Mouse (Mus musculus) embryonic stem cell, embryonic (primary cell): Measurements from ENCODE around the gene Lef1.

ENCODE experiments used
- CTCF ChIA-PET, 4 experiments: fragments of 300-600 bp in 2 of 4; fragments of 350-600 bp in 2 of 4; sonication (Branson Sonifier 250); formaldehyde crosslinking; loops; one replicate each; lab custom pipeline; 2022; ENCODE audit warnings: inconsistent platforms in 2 of 4; lab: Charles Lee
- POLR2A ChIA-PET, 4 experiments: fragments of 300-600 bp in 2 of 4; fragments of 350-600 bp in 2 of 4; sonication (Branson Sonifier 250); formaldehyde crosslinking; loops; one replicate each; lab custom pipeline; 2022; ENCODE audit warnings: antibody characterized with exemption in 4 of 4, inconsistent platforms in 1 of 4; lab: Charles Lee

Gene Lef1

GRCm38 (mm10) chr3:131119435-131119834, 9.2 kb downstream of the Lef1 start:
- POLR2A ChIA-PET: interaction anchor here in 2 of 4 experiments (1.0 to 2.4 kb wide), 9 partner anchors 9 to 390 kb away, joined by 3 to 12 read pairs (median 5); partner anchors contain the start of gene Lef1 (in 2 of the 2)
- CTCF ChIA-PET: interaction anchor here in 1 of 4 experiments (0.6 kb wide), 1 partner anchor 62 kb away, joined by 3 read pairs; no protein-coding TSS in a partner anchor

GRCm38 (mm10) chr3:131123501-131123900, 13.2 kb downstream of the Lef1 start:
- ChIA-PET POLR2A (interaction anchor here in 1 of 4 experiments (0.7 to 1.3 kb wide), 4 partner anchors 10 to 217 kb away, joined by 3 to 5 read pairs (median 4); no protein-coding TSS in a partner anchor), CTCF (interaction anchor here in 1 of 4 experiments (0.7 kb wide), 1 partner anchor 79 kb away, joined by 8 read pairs; no protein-coding TSS in a partner anchor)

GRCm38 (mm10) chr3:131125873-131126272, 15.6 kb downstream of the Lef1 start:
- ChIA-PET POLR2A (interaction anchor here in 1 of 4 experiments (1.6 kb wide), 1 partner anchor 14 kb away, joined by 4 read pairs; no protein-coding TSS in a partner anchor), CTCF (interaction anchor here in 1 of 4 experiments (0.6 kb wide), 1 partner anchor 74 kb away, joined by 4 read pairs; no protein-coding TSS in a partner anchor)

DNA sequence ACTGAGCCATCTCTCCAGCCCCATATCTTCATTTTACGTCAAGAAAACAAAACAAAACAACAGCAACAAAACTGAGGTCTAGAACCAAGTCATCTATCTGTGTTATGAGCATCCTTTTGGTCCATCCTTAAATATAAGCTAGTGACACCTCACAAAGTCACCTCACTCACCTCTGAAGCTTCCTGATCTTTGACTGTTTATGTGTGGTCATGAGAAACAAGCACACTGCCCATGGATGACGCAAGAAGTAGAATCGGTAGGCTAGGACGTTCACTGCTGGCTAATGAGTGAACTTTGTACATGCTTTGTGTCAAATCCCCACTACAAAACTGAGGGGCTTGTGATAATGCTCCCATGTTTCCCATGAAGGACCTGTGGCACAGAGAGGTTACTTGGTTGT, 16.2 kb downstream of the Lef1 start:
- CTCF ChIA-PET: no interaction called here
- POLR2A ChIA-PET: interaction anchor here in 2 of 4 experiments (0.6 to 1.6 kb wide), 3 partner anchors 13 to 385 kb away, joined by 3 to 8 read pairs (median 4); no protein-coding TSS in a partner anchor

- ChIA-PET CTCF (interaction anchor here in 1 of 4 experiments (0.6 kb wide), 1 partner anchor 342 kb away, joined by 3 read pairs; no protein-coding TSS in a partner anchor), POLR2A (interaction anchor here in 1 of 4 experiments (0.7 to 2.0 kb wide), 3 partner anchors 10 to 61 kb away, joined by 3 to 5 read pairs (median 4); no protein-coding TSS in a partner anchor)
Observed at GRCm38 (mm10) chr3:131134003-131134402, 23.7 kb downstream of the Lef1 start.

GRCm38 (mm10) chr3:131135434-131135833, 25.2 kb downstream of the Lef1 start:
- CTCF ChIA-PET: no interaction called here
- POLR2A ChIA-PET: interaction anchor here in 1 of 4 experiments (1.0 to 2.0 kb wide), 2 partner anchors 9 to 37 kb away, joined by 4 to 5 read pairs; no protein-coding TSS in a partner anchor

DNA sequence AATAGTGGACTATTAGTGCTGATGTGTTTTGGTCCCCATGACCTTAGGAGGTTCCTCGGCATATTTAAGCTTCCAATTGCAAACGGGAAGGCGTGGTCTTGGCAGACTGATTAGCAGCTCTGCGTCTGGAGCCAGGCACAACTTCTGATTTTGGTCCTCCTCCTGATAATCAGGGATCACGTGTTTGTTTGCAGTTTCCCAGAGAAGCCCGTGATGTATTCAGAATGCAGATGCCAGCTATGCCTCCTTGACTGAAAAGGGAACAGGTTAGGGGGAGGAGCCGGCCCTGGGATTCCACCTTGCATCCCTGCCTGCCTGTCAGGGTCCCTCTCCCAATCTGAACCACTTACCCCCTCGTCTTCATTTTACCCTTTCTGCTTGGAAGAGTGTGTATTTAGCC, 26.2 kb downstream of the Lef1 start:
- ChIA-PET POLR2A (interaction anchor here in 1 of 4 experiments (0.8 kb wide), 1 partner anchor 26 kb away, joined by 3 read pairs; the partner anchor contains the start of gene Lef1), CTCF (no interaction called here)

DNA sequence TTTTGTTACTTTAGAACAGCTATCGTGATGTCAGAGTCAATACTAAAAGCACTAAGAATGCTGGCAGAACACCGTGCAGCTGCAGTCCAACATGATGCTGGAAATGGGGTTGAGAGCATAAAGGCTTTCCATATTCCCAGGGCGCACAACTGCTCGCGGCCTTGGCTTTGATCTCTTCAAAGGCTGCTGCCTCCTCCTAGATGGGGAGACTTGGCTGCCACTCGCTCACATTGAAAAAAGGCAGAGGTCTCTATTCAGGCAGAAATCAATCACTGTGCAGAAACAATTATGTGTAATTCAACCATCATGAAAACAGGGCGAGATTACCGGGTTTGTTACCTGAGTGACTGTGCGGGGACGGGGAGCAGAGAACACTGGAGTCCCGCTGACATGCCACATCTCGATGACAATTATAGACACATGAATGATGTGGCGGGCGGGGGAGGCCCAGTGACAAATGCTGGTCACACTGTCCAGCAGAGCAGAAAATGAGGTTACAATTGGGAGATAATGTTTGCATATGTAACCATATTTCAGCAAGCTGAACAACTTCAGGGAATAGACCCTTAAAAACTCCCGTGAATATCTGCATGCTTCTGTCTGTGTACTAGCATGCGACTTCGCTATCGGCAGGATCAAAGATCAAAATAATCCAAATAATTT, 27.0 kb downstream of the Lef1 start:
- POLR2A ChIA-PET: interaction anchor here in 1 of 4 experiments (0.6 kb wide), 1 partner anchor 15 kb away, joined by 3 read pairs; no protein-coding TSS in a partner anchor
- CTCF ChIA-PET: no interaction called here

- POLR2A ChIA-PET: no interaction called here
- CTCF ChIA-PET: no interaction called here
Observed at GRCm38 (mm10) chr3:131138224-131138623, 28.0 kb downstream of the Lef1 start.

DNA sequence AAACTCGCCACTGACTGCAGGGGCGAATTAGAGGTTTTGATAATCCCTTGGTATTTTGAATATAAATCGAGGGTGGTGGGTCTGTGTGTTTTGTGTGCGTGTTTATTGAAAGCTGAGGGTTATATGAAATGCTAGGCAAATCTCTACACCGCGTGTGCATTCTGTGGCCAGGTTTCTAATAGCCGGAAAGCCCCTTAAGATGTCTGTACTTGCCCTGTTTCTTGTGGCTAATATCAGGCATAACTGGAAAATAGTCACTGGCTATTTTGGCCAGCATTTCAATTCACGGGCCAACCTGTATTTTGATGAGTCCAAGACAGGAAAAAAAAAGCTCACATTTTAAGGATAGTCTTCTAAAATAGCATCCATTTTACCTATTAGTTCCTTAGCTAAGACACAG, 28.5 kb downstream of the Lef1 start:
- POLR2A ChIA-PET: interaction anchor here in 1 of 4 experiments (1.1 to 1.8 kb wide), 3 partner anchors 12 to 54 kb away, joined by 4 to 6 read pairs (median 4); partner anchors contain the start of gene Lef1
- CTCF ChIA-PET: interaction anchor here in 1 of 4 experiments (0.5 to 0.7 kb wide), 2 partner anchors 42 to 70 kb away, joined by 3 read pairs; no protein-coding TSS in a partner anchor

DNA sequence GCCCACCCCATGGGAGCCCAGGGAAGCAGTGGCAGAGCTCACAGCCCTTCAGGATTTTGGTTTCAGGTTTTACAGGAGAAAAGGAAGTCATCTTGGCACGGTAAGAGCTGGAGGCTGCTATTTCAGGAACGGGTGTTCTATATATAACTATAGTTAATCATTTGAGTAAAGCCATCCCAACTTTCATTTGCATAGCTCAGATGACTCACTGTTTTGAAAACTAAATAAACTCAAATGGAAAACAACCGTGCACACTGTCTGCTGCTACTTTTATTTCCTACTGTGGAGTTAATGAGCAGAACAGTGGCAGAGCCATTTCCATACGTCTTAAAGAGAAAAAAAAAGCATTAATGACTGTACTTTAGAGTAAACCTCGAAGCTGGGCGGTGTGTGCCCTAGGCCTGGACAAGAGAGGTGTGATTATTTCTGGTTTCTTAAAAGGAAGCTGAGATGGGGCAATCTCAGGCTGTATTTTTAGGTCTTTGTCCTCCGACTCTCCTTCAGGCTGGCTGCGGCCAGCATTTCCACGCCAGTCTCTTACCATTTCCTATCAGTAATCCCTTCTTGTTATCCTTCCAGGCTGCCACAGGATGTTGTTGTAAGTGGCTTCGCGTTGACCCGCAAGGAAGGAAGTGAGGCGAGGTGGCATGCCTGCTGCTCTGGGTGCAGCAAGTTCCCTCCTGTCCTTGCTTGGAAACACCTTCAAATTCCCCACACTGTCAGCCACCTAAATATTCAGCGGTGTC, 29.2 kb downstream of the Lef1 start:
- POLR2A ChIA-PET: interaction anchor here in 2 of 4 experiments (1.1 to 1.8 kb wide), 5 partner anchors 13 to 55 kb away, joined by 3 to 6 read pairs (median 4); partner anchors contain the start of gene Lef1 (in 1 of the 2)

DNA sequence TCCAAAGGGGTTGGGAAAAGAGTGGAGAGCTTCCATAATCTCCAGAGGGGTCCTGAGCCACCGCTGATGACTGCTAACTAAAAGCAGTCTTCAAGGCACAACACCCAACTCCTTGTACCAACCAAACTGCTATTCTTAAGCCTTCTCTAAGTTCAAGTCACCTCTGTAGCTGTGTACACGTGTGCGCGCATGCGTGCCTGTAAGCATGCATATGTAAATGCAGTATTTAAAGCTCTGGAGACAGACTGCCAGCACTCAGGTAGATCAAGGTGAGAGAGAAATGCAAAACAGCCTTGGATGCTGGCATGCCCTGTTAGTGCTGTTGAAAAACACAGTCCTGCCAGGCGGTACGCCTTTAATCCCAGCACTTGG, 29.8 kb downstream of the Lef1 start:
- ChIA-PET CTCF (interaction anchor here in 1 of 4 experiments (0.9 kb wide), 1 partner anchor 18 kb away, joined by 3 read pairs; no protein-coding TSS in a partner anchor), POLR2A (interaction anchor here in 2 of 4 experiments (0.7 to 1.8 kb wide), 5 partner anchors 13 to 55 kb away, joined by 3 to 6 read pairs (median 4); no protein-coding TSS in a partner anchor)

More for the DNA sequence above, 29.2 kb downstream of the Lef1 start:
- CTCF ChIA-PET: interaction anchor here in 2 of 4 experiments (0.5 to 0.9 kb wide), 3 partner anchors 18 to 69 kb away, joined by 3 read pairs; no protein-coding TSS in a partner anchor

DNA sequence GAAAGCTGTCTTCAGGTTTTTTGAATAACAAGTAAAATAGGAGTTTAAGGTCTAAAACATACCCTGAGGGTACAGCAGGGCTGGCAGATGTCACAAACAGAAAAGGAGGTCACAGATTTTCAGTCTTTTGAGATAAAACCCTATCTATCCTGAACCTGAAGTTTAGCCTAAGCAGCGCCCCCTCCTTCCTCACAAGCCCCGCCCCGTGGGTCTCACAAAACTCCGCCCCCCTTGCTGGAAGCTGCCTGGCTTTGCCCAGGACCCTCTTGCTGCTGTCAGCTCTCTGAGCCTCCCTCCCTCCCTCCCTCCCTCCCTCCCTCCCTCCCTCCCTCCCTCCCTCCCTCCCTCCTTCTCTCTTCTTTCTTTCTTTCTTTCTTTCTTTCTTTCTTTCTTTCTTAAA, 31.3 kb downstream of the Lef1 start:
- ChIA-PET CTCF (no interaction called here), POLR2A (interaction anchor here in 1 of 4 experiments (1.2 kb wide), 1 partner anchor 29 kb away, joined by 3 read pairs; no protein-coding TSS in a partner anchor)

- POLR2A ChIA-PET: interaction anchor here in 2 of 4 experiments (0.9 to 2.1 kb wide), 10 partner anchors 10 to 266 kb away, joined by 3 to 6 read pairs (median 3); partner anchors contain the start of gene Lef1 (in 1 of the 2)
- CTCF ChIA-PET: interaction anchor here in 2 of 4 experiments (0.5 to 1.0 kb wide), 3 partner anchors 67 to 257 kb away, joined by 3 read pairs; no protein-coding TSS in a partner anchor
Observed at GRCm38 (mm10) chr3:131144250-131144649, 34.0 kb downstream of the Lef1 start.

- CTCF ChIA-PET: no interaction called here
- POLR2A ChIA-PET: no interaction called here
Observed at GRCm38 (mm10) chr3:131152921-131153320, 42.6 kb downstream of the Lef1 start.

DNA sequence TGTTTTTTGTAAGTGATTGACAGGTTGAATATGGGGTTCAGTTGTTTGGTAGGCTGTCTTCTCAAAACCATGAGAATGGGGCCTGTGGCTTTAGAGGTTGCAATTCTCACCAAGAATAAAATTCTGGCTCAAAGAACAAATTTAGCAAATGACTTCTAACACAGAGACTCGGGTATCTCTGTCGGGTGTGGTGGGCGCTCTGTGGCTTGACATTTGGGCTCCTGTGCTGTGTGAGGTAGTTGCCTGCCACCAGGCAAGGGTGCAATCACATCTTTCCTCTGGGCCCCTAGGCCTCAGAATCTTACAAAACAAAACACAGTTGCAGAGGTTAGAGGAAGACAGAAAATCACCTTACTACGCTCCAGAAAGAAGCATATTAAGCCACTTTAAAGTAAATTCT, 43.6 kb downstream of the Lef1 start:
- ChIA-PET CTCF (no interaction called here), POLR2A (interaction anchor here in 1 of 4 experiments (0.6 to 1.1 kb wide), 2 partner anchors 316 to 449 kb away, joined by 3 read pairs; no protein-coding TSS in a partner anchor)

GRCm38 (mm10) chr3:131154576-131154975, 44.3 kb downstream of the Lef1 start:
- ChIA-PET CTCF (no interaction called here), POLR2A (interaction anchor here in 2 of 4 experiments (0.6 to 1.1 kb wide), 3 partner anchors 317 to 757 kb away, joined by 3 read pairs; no protein-coding TSS in a partner anchor)

DNA sequence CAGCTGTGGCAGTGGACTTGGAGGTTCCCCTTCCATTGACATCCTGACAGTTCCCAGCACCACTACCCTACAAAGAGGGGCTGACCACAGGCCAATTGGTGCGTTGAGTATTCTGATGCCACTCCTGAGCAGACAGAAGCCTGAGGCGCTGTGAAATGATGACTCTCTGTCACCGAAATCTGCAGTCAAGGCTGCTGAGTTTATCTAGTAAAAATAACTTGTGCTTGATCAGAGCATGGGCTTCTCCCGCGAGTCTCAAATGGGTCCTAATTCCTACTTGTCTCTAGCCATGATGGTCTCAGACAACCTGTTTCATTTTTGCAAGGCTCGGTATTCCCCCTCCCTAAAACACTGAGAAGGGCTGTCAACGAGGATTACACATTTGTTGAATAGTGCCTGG, 44.8 kb downstream of the Lef1 start:
- ChIA-PET POLR2A (interaction anchor here in 2 of 4 experiments (0.6 to 1.4 kb wide), 3 partner anchors 10 to 756 kb away, joined by 3 to 6 read pairs (median 3); no protein-coding TSS in a partner anchor), CTCF (no interaction called here)
